ENCODE assay signal across 18 mouse cellular contexts in genomic region chr3:95200562-95200961, GRCm38 (mm10). TPM values are rescaled to one million over a fixed set of nuclear protein-coding genes. Genes with fewer than 3 reads are reported as not detected.
"Had no signal": no experiment of that assay in that cellular context is flagged by ENCODE, and none has a peak within 500 bp of the region (broad histone marks: within the 10 kb centered on the region; RNA-seq: fewer than 3 reads in every experiment).

No protein-coding gene starts in this region.

- H3K4me3 ChIP-seq: left cerebral cortex, adult 2 months; limb, embryonic 15.5 days; liver, embryonic 12.5 days; megakaryocyte, embryonic 14.5 days; midbrain, embryonic 15.5 days; neural tube, embryonic 12.5 days had no signal

- DNase-seq: lung, embryonic 14.5 days; lung, postnatal 14 days; right cerebral cortex, postnatal 4 days; spleen, adult 18-20 months; thymus, postnatal 4 days had no signal

- H3K4me1 ChIP-seq: limb, embryonic 15.5 days; liver, embryonic 12.5 days; midbrain, embryonic 15.5 days; neural tube, embryonic 12.5 days had no signal

- H3K9ac ChIP-seq: limb, embryonic 15.5 days; liver, embryonic 12.5 days; lung, embryonic 14.5 days; midbrain, embryonic 15.5 days; neural tube, embryonic 12.5 days had no signal

- H3K27ac ChIP-seq: left cerebral cortex, adult 2 months; limb, embryonic 15.5 days; liver, embryonic 12.5 days; macrophage; midbrain, embryonic 15.5 days; neural tube, embryonic 12.5 days had no signal

- H3K9me3 ChIP-seq: limb, embryonic 15.5 days; liver, embryonic 12.5 days; megakaryocyte, embryonic 14.5 days; midbrain, embryonic 15.5 days; neural tube, embryonic 12.5 days had no signal

- H3K4me2 ChIP-seq: limb, embryonic 15.5 days; liver, embryonic 12.5 days; lung, embryonic 14.5 days; midbrain, embryonic 11.5 days; midbrain, embryonic 15.5 days; neural tube, embryonic 12.5 days had no signal

- ATAC-seq: intestine, embryonic 16.5 days; liver, embryonic 12.5 days; midbrain, embryonic 15.5 days had no signal

- H3K27me3 ChIP-seq: limb, embryonic 15.5 days; liver, embryonic 12.5 days; megakaryocyte, embryonic 14.5 days; midbrain, embryonic 15.5 days; neural tube, embryonic 12.5 days had no signal

RNA-seq across cellular contexts. Expression of gene Sema6c, which starts 40.3 kb away (rescaled TPM):
- total RNA-seq: monocyte, adult 5-6 weeks; neutrophil, adult 5-6 weeks had no signal
- polyA plus RNA-seq: macrophage had no signal

RNA-seq across cellular contexts. Expression of gene Gm128, which starts 40.8 kb away (rescaled TPM):
- total RNA-seq: layer of hippocampus, postnatal 14 days; left cerebral cortex, postnatal 14 days; monocyte, adult 5-6 weeks; neutrophil, adult 5-6 weeks had no signal
